Mouse (Mus musculus) left cerebral cortex, adult 11 months (tissue): ENCODE measurements around the gene Vldlr.

Experiments used
- DNase-seq: peaks from one replicate; pipeline ENCODE4 v3.0.0; 2022; ENCODE audit warnings: low spot score

Vldlr gene

GRCm38 (mm10) chr19:27233386-27233785, 17.1 kb downstream of the Vldlr start:
- no peak for DNase-seq

GRCm38 (mm10) chr19:27239913-27240312, 23.6 kb downstream of the Vldlr start:
- DNase-seq = no peak

DNA sequence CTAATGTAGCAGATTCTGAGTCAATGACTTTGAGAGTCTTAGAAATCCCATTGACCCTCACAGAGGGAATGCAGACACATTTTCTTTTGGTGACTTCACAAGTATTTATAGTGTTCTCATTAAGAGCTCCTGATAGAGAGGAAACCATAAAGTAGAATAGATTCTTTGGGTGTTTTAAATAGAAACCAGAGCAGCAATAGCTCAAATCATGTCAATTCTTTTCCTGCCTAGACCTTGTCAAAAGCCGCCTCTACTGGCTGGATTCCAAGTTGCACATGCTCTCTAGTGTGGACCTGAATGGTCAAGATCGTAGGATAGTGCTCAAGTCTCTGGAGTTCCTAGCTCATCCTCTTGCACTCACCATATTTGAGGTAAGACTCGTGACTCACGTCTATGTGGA, 27.2 kb downstream of the Vldlr start:
- no peak for DNase-seq

DNA sequence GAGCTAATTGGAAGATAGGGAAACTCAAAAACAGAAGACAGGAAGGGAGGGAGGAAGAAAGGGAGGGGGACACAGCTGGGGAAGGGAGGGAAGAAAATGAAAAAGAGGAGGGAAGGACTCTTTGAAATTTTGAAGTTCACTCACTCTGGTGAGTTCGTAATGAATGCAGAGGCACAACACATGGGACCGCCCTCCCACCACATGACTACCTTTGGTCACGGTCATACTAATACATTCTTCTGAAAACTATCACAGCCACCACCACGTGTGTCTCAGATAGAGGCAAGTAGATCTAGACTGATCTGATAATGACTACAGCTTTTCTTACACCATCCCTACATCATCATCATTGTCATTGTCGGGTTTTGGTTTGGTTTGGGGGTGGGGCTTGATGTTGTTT, 38.5 kb downstream of the Vldlr start:
- DNase-seq = no peak

GRCm38 (mm10) chr19:27255678-27256077, 39.4 kb downstream of the Vldlr start:
- no peak for DNase-seq

DNA sequence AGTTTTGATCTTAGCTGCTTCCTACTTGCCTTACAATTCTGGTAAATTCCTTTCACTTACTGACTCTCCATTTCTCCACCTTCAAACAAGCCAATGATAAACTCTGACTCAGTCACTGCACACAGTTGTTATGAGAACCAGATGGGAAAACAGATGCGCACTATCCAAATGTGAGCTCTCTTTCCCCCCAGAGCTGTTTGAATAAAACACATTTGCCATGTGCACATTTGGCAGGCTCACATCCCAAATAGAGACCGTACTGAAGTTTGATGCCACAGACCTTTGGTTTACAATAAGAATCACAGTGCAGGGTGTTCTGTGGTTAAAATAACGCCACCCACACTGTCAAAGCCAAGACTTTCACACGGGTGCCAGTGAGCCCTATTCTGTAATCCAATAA, 43.8 kb downstream of the Vldlr start:
- peak; percentile 43 for DNase-seq

GRCm38 (mm10) chr19:27260621-27261278, 44.5 kb downstream of the Vldlr start:
- no peak for DNase-seq

DNA sequence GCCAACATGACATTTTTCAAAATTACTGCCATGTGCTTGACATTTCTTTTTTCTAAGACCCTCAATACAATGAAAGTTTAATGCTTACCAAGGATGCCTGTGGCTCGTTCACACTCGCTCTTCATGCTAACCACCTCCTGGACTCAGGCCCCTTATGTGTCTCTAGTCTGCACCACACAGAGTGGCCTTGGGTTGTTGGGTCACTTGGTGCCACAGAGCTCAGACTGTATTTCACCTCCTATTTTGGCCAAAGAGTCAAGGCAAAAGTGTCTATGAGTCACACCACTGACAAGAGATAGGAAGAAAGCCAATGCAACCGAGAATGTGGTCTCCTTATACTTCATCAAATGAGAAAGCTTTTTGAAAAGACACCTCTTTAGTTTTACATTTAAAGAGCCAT, 45.9 kb downstream of the Vldlr start:
- DNase-seq = no peak

DNA sequence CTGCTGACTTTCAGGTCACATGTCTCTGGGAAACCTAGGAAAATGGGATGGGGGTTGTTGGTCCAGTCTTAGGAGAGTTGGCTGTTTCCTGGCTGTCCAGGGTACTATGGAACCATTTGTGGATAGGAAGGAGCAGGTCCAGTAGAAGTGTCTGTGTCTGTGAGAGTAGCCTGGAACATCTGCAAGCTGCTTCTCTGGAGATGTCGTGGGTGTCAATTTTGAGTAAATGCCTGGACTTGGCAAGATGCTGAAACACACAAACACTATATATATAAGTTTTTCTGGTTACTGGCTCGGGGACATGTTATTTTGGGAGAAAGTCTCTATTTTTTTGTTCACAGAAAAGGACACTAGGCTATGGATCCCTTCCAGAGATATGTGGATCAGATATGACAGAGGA, 57.1 kb downstream of the Vldlr start:
- DNase-seq = no peak

GRCm38 (mm10) chr19:27274382-27274781, 58.1 kb downstream of the Vldlr start:
- no peak for DNase-seq

GRCm38 (mm10) chr19:27279174-27279573, 62.9 kb downstream of the Vldlr start:
- DNase-seq = no peak
